Mouse (Mus musculus) A20 (cell line): ENCODE measurements around the gene Tex38.

ENCODE experiments used
- DNase-seq: peaks from one replicate; pipeline ENCODE4 v3.0.0-alpha.2; 2011; ENCODE audit warnings: low read depth, low spot score

The Tex38 gene

GRCm38 (mm10) chr4:115775056-115775455 lies 5.8 kb downstream of the Tex38 start:
- no peak for DNase-seq

GRCm38 (mm10) chr4:115767647-115768467 lies 13.0 kb downstream of the Tex38 start:
- no peak for DNase-seq

- DNase-seq = no peak
These were observed 16.2 kb downstream of the Tex38 start for GRCm38 (mm10) chr4:115764581-115764980.

GRCm38 (mm10) chr4:115761206-115761605 lies 19.6 kb downstream of the Tex38 start:
- DNase-seq = no peak

GRCm38 (mm10) chr4:115754851-115755250 lies 26.0 kb downstream of the Tex38 start:
- DNase-seq = peak; percentile 21

GRCm38 (mm10) chr4:115754101-115754500 lies 26.7 kb downstream of the Tex38 start:
- DNase-seq = no peak

- DNase-seq = no peak
These were observed 31.5 kb downstream of the Tex38 start for GRCm38 (mm10) chr4:115749336-115749735.

GRCm38 (mm10) chr4:115748181-115748580 lies 32.6 kb downstream of the Tex38 start:
- no peak for DNase-seq

GRCm38 (mm10) chr4:115743096-115743495 lies 37.7 kb downstream of the Tex38 start:
- no peak for DNase-seq

GRCm38 (mm10) chr4:115742658-115743057 lies 38.2 kb downstream of the Tex38 start:
- DNase-seq = no peak

- peak; percentile 43 for DNase-seq
These were observed 42.3 kb downstream of the Tex38 start for GRCm38 (mm10) chr4:115738481-115738985.

- peak; percentile 99 for DNase-seq
These were observed 43.2 kb downstream of the Tex38 start, which contains the start of gene Efcab14 for GRCm38 (mm10) chr4:115737551-115738041. Gene Efcab14 (plus strand): TSS chr4:115737744.

- DNase-seq = no peak
These were observed 46.0 kb downstream of the Tex38 start for GRCm38 (mm10) chr4:115734867-115735266.

GRCm38 (mm10) chr4:115733746-115734145 lies 47.1 kb downstream of the Tex38 start:
- DNase-seq = no peak

- DNase-seq = no peak
These were observed 48.5 kb downstream of the Tex38 start for GRCm38 (mm10) chr4:115732223-115732818.

GRCm38 (mm10) chr4:115731588-115732222 lies 49.1 kb downstream of the Tex38 start:
- peak; percentile 74 for DNase-seq
